Comparison of ENCODE assay signal across 8 mouse cellular contexts in the genomic region with DNA sequence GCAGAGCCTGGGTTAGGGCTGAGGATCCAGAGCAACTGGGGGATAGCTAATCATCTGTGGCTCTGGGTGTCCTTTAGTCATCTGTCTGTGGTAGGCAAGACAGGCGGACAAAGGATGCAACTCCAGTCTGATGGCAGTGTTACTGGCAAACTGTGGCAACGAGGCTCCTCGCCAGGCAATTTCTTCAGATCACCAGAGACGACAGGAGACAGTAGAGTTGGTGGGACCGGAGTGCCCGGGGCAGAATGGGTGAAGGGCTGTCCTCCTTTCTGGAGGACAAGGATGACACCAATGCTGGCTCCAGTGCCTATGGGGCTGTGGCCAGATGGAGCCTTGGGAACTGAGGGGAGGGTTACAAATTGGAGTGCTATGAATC. TPM values are rescaled to one million over a fixed set of nuclear protein-coding genes. Genes with fewer than 3 reads are reported as not detected.
A peak's percentile ranks its signal among the peaks of the same experiment; 100 is the strongest.
DNase-seq lines count a peak whose midpoint lies in the region; ATAC-seq and TF ChIP-seq lines count a peak whose summit lies in the region.
"Not testable (repeated sequence)": the region's sequence is repeated elsewhere in the genome, so short reads cannot be mapped to it uniquely, and the experiment has no call there.

No protein-coding gene starts in this region.

- not testable (repeated sequence) for H3K27ac ChIP-seq in ES-Bruce4 (ENCODE audit: insufficient read depth, low read length); heart, embryonic 13.5 days (replicated peaks)
- H3K27ac ChIP-seq in forebrain, embryonic 14.5 days (ENCODE audit: low read depth, low read length) = peak overlapping the region; percentile 29; the same call in 1 of the 2 replicates
- H3K27ac ChIP-seq in intestine, embryonic 16.5 days (ENCODE audit: low read length) = peak overlapping the region; percentile 45
- peak overlapping the region; percentile 74 for H3K27ac ChIP-seq in limb, embryonic 15.5 days
- peak overlapping the region; percentile 96 for H3K27ac ChIP-seq in midbrain, embryonic 13.5 days

- TF ChIP-seq CTCF in ES-Bruce4 (IDR thresholded peaks at IDR 0.05; ENCODE audit: low read depth, low read length) = not testable (repeated sequence)

- not testable (repeated sequence) for ATAC-seq in forebrain, embryonic 14.5 days; heart, embryonic 13.5 days (ENCODE audit: extremely low read depth, insufficient number of reproducible peaks, low FRiP score, low TSS enrichment); intestine, embryonic 16.5 days; limb, embryonic 15.5 days (ENCODE audit: insufficient number of reproducible peaks, low FRiP score, low TSS enrichment, low read depth); midbrain, embryonic 13.5 days

- WGBS in forebrain, embryonic 14.5 days = 68% methylated on average over 6 of the region's 6 CpGs
- WGBS in heart, embryonic 13.5 days = 64% methylated on average over 6 of the region's 6 CpGs
- WGBS in intestine, embryonic 16.5 days = 70% methylated on average over 6 of the region's 6 CpGs
- WGBS in limb, embryonic 15.5 days = 67% methylated on average over 6 of the region's 6 CpGs
- 77% methylated on average over 6 of the region's 6 CpGs for WGBS in midbrain, embryonic 13.5 days

- H3K9ac ChIP-seq in ES-Bruce4 (ENCODE audit: low read depth, poor library complexity, severe bottlenecking) = peak overlapping the region; percentile 100; the same call in 1 of the 2 replicates
- H3K9ac ChIP-seq in forebrain, embryonic 14.5 days (ENCODE audit: low read length); heart, embryonic 13.5 days; limb, embryonic 15.5 days; midbrain, embryonic 13.5 days (replicated peaks): not testable (repeated sequence)
- H3K9ac ChIP-seq in intestine, embryonic 16.5 days (ENCODE audit: low read depth, low read length) = peak overlapping the region; percentile 37; the same call in 1 of the 2 replicates

- peak overlapping the region; percentile 87; the same call in 1 of the 2 replicates for H3K4me2 ChIP-seq in forebrain, embryonic 14.5 days (ENCODE audit: low read length)
- peak overlapping the region; percentile 93; the same call in 1 of the 2 replicates for H3K4me2 ChIP-seq in heart, embryonic 13.5 days
- H3K4me2 ChIP-seq in intestine, embryonic 16.5 days (ENCODE audit: low read depth, low read length); limb, embryonic 15.5 days: not testable (repeated sequence)
- peak overlapping the region; percentile 78 for H3K4me2 ChIP-seq in midbrain, embryonic 13.5 days (replicated peaks)

- not testable (repeated sequence) for H3K4me3 ChIP-seq in ES-Bruce4 (ENCODE audit: low read depth, low read length); heart, embryonic 13.5 days; intestine, embryonic 16.5 days (ENCODE audit: low read length)
- peak overlapping the region; percentile 63; the same call in 1 of the 2 replicates for H3K4me3 ChIP-seq in forebrain, embryonic 14.5 days (ENCODE audit: low read depth, low read length)
- H3K4me3 ChIP-seq in limb, embryonic 15.5 days = peak overlapping the region; percentile 76; the same call in 1 of the 2 replicates
- peak overlapping the region; percentile 85; the same call in 1 of the 2 replicates for H3K4me3 ChIP-seq in midbrain, embryonic 13.5 days (replicated peaks)

- DNase-seq in cerebellum, adult 8-10 months = peak; percentile 60
- not testable (repeated sequence) for DNase-seq in forebrain, embryonic 14.5 days (ENCODE audit: low spot score)
- DNase-seq in right cerebral cortex, postnatal 4 days = peak; percentile 28

- H3K27me3 ChIP-seq in ES-Bruce4 (ENCODE audit: control insufficient read depth, insufficient read depth, low read length, poor library complexity, severe bottlenecking); forebrain, embryonic 14.5 days (replicated peaks; ENCODE audit: control insufficient read depth, insufficient read depth, low read length); heart, embryonic 13.5 days (replicated peaks); intestine, embryonic 16.5 days (replicated peaks; ENCODE audit: control insufficient read depth, insufficient read depth, low read length); limb, embryonic 15.5 days; midbrain, embryonic 13.5 days: not testable (repeated sequence)

- TF ChIP-seq POLR2A in ES-Bruce4 (IDR thresholded peaks at IDR 0.05; ENCODE audit: insufficient read depth, low read length) = not testable (repeated sequence)

- not testable (repeated sequence) for H3K4me1 ChIP-seq in ES-Bruce4 (ENCODE audit: control insufficient read depth, insufficient read depth, low read length); forebrain, embryonic 14.5 days (ENCODE audit: control insufficient read depth, insufficient read depth, low read length); intestine, embryonic 16.5 days (ENCODE audit: control insufficient read depth, insufficient read depth, low read length)
- H3K4me1 ChIP-seq in heart, embryonic 13.5 days = peaks cover 15% of the 10 kb centered on the region
- peaks cover 16% of the 10 kb centered on the region for H3K4me1 ChIP-seq in limb, embryonic 15.5 days
- H3K4me1 ChIP-seq in midbrain, embryonic 13.5 days (replicated peaks) = peaks cover 16% of the 10 kb centered on the region

- not testable (repeated sequence) for TF ChIP-seq EP300 in ES-Bruce4 (IDR thresholded peaks at IDR 0.05; ENCODE audit: insufficient read depth, low read depth, low read length)

- H3K36me3 ChIP-seq in ES-Bruce4 (ENCODE audit: control insufficient read depth, insufficient read depth, low read length, poor library complexity, severe bottlenecking) = peaks cover 18% of the 10 kb centered on the region
- H3K36me3 ChIP-seq in forebrain, embryonic 14.5 days (ENCODE audit: control insufficient read depth, insufficient read depth, low read length) = peaks cover 13% of the 10 kb centered on the region
- peaks cover 13% of the 10 kb centered on the region for H3K36me3 ChIP-seq in heart, embryonic 13.5 days
- H3K36me3 ChIP-seq in intestine, embryonic 16.5 days (ENCODE audit: control insufficient read depth, insufficient read depth, low read length); limb, embryonic 15.5 days: not testable (repeated sequence)
- H3K36me3 ChIP-seq in midbrain, embryonic 13.5 days = peaks cover 11% of the 10 kb centered on the region

- H3K9me3 ChIP-seq in ES-Bruce4 (replicated peaks; ENCODE audit: control insufficient read depth, insufficient read depth, low read length, poor library complexity, severe bottlenecking); forebrain, embryonic 14.5 days (replicated peaks; ENCODE audit: control insufficient read depth, low read length); heart, embryonic 13.5 days; intestine, embryonic 16.5 days (ENCODE audit: control insufficient read depth, low read length); limb, embryonic 15.5 days; midbrain, embryonic 13.5 days: not testable (repeated sequence)

RNA-seq across cellular contexts. Expression of gene Rpl41, which starts 0.6 kb away (rescaled TPM):
- 3,771 and 3,978 TPM in 2 replicates for polyA plus RNA-seq in ES-Bruce4 (2011; ENCODE audit: insufficient read depth, insufficient read length, low read depth, missing spikeins)
- 2,276 and 3,259 TPM in 2 replicates for polyA plus RNA-seq in forebrain, embryonic 14.5 days (2014; fragmentation: Nextera tagmentation; extraction: Ambion mirVana)
- polyA plus RNA-seq in heart, embryonic 13.5 days (2015; fragmentation: Nextera tagmentation; extraction: Ambion mirVana) = 2,656 and 2,881 TPM in 2 replicates
- polyA plus RNA-seq in intestine, embryonic 16.5 days (2015; fragmentation: Nextera tagmentation; extraction: Ambion mirVana) = 3,191 and 3,364 TPM in 2 replicates
- polyA plus RNA-seq in limb, embryonic 15.5 days (2015; fragmentation: Nextera tagmentation; extraction: Ambion mirVana) = 3,349 and 4,229 TPM in 2 replicates
- 2,545 and 2,595 TPM in 2 replicates for polyA plus RNA-seq in midbrain, embryonic 13.5 days (2015; fragmentation: Nextera tagmentation; extraction: Ambion mirVana)

RNA-seq across cellular contexts. Expression of gene Zc3h10, which starts 2.1 kb away (rescaled TPM):
- 22.4 and 24.6 TPM in 2 replicates for polyA plus RNA-seq in ES-Bruce4 (2011; ENCODE audit: insufficient read depth, insufficient read length, low read depth, missing spikeins)
- 16.2 and 18.2 TPM in 2 replicates for polyA plus RNA-seq in forebrain, embryonic 14.5 days (2014; fragmentation: Nextera tagmentation; extraction: Ambion mirVana)
- 7.6 and 9.4 TPM in 2 replicates for polyA plus RNA-seq in heart, embryonic 13.5 days (2015; fragmentation: Nextera tagmentation; extraction: Ambion mirVana)
- polyA plus RNA-seq in intestine, embryonic 16.5 days (2015; fragmentation: Nextera tagmentation; extraction: Ambion mirVana) = 13.3 and 13.6 TPM in 2 replicates
- 13.2 and 15.4 TPM in 2 replicates for polyA plus RNA-seq in limb, embryonic 15.5 days (2015; fragmentation: Nextera tagmentation; extraction: Ambion mirVana)
- polyA plus RNA-seq in midbrain, embryonic 13.5 days (2015; fragmentation: Nextera tagmentation; extraction: Ambion mirVana) = 23.3 and 24.2 TPM in 2 replicates

RNA-seq across cellular contexts. Expression of gene Pa2g4, which starts 16.1 kb away (rescaled TPM):
- polyA plus RNA-seq in ES-Bruce4 (2011; ENCODE audit: insufficient read depth, insufficient read length, low read depth, missing spikeins) = 366 and 396 TPM in 2 replicates
- polyA plus RNA-seq in forebrain, embryonic 14.5 days (2014; fragmentation: Nextera tagmentation; extraction: Ambion mirVana) = 177 and 187 TPM in 2 replicates
- polyA plus RNA-seq in heart, embryonic 13.5 days (2015; fragmentation: Nextera tagmentation; extraction: Ambion mirVana) = 125 and 136 TPM in 2 replicates
- polyA plus RNA-seq in intestine, embryonic 16.5 days (2015; fragmentation: Nextera tagmentation; extraction: Ambion mirVana) = 171 and 196 TPM in 2 replicates
- polyA plus RNA-seq in limb, embryonic 15.5 days (2015; fragmentation: Nextera tagmentation; extraction: Ambion mirVana) = 194 and 209 TPM in 2 replicates
- polyA plus RNA-seq in midbrain, embryonic 13.5 days (2015; fragmentation: Nextera tagmentation; extraction: Ambion mirVana) = 139 TPM in 2 replicates

RNA-seq across cellular contexts. Expression of gene Esyt1, which starts 24.0 kb away (rescaled TPM):
- 20.1 and 20.5 TPM in 2 replicates for polyA plus RNA-seq in ES-Bruce4 (2011; ENCODE audit: insufficient read depth, insufficient read length, low read depth, missing spikeins)
- polyA plus RNA-seq in forebrain, embryonic 14.5 days (2014; fragmentation: Nextera tagmentation; extraction: Ambion mirVana) = 4.7 and 6.3 TPM in 2 replicates
- polyA plus RNA-seq in heart, embryonic 13.5 days (2015; fragmentation: Nextera tagmentation; extraction: Ambion mirVana) = 17.2 and 17.3 TPM in 2 replicates
- polyA plus RNA-seq in intestine, embryonic 16.5 days (2015; fragmentation: Nextera tagmentation; extraction: Ambion mirVana) = 24.4 and 25.7 TPM in 2 replicates
- polyA plus RNA-seq in limb, embryonic 15.5 days (2015; fragmentation: Nextera tagmentation; extraction: Ambion mirVana) = 42.8 and 44.9 TPM in 2 replicates
- polyA plus RNA-seq in midbrain, embryonic 13.5 days (2015; fragmentation: Nextera tagmentation; extraction: Ambion mirVana) = 11.6 and 13.7 TPM in 2 replicates

RNA-seq across cellular contexts. Expression of gene Erbb3, which starts 39.8 kb away (rescaled TPM):
- polyA plus RNA-seq in ES-Bruce4 (2011; ENCODE audit: insufficient read depth, insufficient read length, low read depth, missing spikeins) = 39.4 and 41.7 TPM in 2 replicates
- polyA plus RNA-seq in forebrain, embryonic 14.5 days (2014; fragmentation: Nextera tagmentation; extraction: Ambion mirVana) = 0.17 and 0.40 TPM in 2 replicates
- 3.7 and 4.1 TPM in 2 replicates for polyA plus RNA-seq in heart, embryonic 13.5 days (2015; fragmentation: Nextera tagmentation; extraction: Ambion mirVana)
- 29.6 and 34.9 TPM in 2 replicates for polyA plus RNA-seq in intestine, embryonic 16.5 days (2015; fragmentation: Nextera tagmentation; extraction: Ambion mirVana)
- polyA plus RNA-seq in limb, embryonic 15.5 days (2015; fragmentation: Nextera tagmentation; extraction: Ambion mirVana) = 20.4 and 20.8 TPM in 2 replicates
- 0.13 and 0.19 TPM in 2 replicates for polyA plus RNA-seq in midbrain, embryonic 13.5 days (2015; fragmentation: Nextera tagmentation; extraction: Ambion mirVana)
